Mouse (Mus musculus): ENCODE measurements around the gene Cxcr6.

Gene Cxcr6

DNA sequence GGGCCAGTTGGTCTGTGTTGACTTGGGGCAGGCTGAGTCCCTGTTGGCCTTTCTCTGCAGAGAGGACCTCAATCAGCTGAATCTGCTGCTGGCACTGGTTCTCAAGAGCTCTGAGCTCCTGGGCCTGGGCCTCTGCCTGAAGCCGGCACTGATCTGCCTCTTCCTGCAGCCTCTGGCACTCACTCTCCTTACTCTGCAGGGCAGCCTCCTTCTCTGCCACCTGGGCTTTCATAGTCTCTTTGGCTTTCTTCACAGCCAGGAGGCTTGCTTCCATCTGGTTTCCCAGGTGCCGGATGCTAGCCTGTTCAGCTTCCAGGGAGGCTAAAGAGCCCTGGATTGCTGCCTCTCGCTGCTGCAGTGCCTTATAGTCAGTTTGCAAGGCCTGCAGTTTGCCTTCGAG, 22.6 kb downstream of the Cxcr6 start:
- DNase-seq, result peak; percentile 74 to 77

DNA sequence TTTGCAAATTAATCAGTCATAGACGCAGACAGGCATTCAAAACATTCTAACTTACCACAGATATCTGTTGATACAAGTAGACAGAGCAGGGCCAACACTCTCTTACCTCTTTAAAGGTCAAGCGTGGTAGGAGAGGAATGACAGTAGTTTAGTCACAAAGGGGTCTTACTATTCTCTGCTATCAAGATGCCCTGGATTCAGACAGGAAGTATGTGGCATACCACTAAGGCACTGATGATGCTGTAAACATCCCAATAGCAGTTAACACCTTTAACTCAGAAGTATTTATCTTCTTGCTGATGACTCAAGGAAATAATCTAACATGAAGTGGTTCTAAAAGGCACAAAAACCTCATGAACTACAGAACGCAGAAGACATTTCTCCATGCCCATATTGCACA, 29.6 kb downstream of the Cxcr6 start:
- DNase-seq, result no peak

DNA sequence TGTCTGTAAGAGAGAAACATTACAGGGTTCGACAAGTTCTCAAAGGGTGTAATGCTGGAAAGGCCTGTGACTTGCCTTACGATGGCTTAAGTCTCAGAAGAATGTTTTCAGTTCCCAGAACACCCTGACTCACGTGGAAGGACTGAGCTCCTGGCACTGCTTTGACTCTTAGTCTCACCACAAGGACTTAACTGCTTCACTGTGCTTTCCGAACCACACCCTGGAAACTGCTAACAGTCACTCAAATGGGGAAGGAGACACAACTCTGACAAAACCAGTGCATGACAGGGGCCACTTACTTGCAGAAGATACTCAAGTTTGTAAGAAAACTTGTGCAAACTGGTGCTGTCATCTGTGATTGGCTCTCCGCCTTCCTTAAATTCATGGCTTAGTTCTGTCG, 34.0 kb downstream of the Cxcr6 start:
- no peak for DNase-seq

DNA sequence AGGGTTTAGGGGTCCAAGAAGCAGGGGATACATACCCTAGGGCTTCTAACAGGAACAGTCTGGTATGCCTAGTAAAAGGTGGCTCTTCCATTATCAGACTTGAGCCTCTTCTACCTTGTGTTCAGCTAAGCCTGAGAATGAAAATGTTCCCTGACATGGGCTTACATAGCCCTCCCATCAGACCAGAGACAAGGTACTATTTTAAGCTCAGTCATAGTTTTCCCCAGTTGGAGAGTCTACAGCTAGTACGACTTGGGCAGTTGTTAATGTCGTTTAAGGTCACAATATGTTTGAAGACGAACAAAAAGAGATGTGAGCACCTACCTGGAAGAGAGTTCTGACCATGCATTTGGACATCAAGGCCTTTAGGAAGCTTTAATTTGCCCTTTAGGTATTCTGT, 38.2 kb downstream of the Cxcr6 start:
- no peak for DNase-seq

DNA sequence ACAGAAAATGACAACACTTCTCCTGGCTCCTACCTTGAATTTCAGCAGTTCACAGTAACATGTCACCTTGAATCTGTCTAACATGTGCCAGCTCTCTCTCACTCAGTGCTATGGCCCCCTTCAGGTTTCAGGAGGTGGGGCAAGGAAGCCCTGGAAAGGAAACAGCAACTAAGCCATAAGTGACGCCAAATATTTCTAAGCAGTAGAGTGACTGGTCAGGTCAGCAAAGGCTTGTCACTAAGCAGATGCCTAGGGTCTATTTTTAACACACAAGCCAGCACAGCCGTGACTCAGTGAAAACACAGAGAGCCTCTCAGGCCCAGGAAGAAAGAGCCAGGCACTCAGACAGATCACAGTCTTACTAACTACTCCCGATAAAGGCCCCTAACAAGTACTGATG, 38.8 kb downstream of the Cxcr6 start:
- no peak for DNase-seq

DNA sequence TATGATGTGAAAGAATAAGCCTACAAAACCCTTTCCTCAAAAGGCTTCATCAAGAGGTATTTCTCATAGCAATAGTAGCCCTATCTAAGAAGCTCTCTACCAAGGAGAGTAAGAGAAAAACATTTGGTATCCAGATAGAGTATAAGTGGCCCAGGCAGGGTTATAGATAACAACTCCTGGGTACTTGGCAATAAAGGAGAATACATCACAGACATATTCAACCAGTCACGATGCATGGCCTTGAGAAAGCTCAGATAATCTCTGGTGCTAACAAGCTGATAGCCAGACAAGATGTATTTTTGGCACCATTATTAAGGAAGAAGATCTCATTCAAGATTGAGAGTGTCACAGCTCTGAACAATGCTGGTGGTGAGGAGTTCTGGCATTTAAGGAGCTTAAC, 40.2 kb downstream of the Cxcr6 start:
- no peak for DNase-seq

DNA sequence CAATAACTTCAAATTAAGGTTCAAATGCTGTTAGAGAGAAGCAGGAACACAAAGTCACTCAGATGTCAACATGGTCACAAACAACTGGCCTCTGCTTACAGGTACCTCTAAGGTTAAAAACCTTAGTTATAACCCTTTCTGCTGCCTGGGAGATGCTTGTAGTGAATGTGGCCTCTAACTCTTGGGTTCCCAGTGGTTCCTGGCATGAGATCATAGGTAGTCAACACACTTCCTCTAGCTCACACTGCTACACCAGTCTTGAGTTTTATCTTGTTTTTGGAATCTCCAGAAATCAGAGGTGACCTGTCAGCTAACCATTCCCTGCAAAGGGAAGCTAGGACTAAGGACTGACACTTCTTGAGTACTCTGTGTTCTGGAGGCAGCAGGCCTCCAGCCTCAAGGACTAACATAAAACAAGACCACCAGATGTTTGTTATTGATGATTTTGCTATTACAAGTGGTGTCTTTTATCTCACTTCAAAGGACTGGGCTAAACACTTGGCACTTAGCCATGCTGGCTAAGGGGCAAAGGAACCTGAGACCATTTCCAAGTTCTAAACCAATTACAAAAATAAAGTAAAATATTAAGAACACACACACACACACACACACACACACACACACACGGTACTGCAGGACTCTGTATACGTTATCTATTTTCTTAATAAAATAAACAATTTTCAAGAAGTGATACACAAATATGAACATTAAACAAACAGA, 43.9 kb downstream of the Cxcr6 start:
- no peak for DNase-seq

DNA sequence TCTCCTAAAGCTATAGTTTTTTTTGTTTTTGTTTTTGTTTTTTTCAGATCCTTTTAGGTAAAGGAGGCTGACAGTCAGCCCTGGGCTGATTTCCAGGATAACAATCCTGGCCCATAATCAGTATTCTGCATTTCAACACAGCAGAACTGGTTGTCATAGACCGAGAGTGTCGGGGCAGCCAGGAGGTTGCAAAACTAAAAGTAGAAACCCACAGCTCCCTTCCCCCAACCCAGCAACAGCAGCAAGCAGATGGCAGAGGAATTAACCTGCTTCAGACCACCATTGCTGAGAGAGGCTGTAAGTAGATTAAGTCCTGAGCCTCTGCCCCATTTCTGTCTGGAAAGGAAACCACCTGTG, 44.4 kb downstream of the Cxcr6 start:
- no peak for DNase-seq

DNA sequence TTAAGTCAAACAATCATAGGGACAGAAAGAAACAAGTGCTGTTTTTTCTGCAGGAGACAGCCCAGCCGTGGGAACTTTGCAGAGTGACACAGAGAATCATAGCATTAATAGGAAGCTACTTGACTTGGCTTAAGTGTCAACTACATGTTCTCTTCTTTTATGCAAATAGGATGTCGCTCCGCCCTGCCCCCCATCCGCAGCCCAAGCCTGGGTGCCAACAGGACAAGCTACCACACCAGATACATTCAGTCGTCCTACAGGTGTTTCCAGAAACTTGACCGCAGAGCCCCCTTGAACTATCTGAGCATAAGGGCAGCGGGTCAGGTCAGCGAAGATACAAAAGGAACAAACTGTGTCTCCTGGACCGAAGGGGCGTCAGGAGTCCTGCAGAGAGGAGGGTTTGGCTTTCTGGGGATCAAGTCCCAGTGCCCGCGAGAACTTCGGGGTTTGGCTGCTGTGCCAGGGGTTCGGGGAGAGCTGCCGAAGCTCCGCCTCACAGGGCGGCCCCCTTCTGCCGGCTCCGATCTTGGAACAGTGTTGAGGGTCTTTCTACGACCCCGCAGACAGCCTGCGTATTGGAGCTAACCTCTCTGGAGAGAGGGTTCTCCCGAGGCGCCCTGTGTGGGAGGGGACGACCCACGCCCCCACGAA, 44.9 kb downstream of the Cxcr6 start:
- peak; percentile 13 to 34 for DNase-seq

DNA sequence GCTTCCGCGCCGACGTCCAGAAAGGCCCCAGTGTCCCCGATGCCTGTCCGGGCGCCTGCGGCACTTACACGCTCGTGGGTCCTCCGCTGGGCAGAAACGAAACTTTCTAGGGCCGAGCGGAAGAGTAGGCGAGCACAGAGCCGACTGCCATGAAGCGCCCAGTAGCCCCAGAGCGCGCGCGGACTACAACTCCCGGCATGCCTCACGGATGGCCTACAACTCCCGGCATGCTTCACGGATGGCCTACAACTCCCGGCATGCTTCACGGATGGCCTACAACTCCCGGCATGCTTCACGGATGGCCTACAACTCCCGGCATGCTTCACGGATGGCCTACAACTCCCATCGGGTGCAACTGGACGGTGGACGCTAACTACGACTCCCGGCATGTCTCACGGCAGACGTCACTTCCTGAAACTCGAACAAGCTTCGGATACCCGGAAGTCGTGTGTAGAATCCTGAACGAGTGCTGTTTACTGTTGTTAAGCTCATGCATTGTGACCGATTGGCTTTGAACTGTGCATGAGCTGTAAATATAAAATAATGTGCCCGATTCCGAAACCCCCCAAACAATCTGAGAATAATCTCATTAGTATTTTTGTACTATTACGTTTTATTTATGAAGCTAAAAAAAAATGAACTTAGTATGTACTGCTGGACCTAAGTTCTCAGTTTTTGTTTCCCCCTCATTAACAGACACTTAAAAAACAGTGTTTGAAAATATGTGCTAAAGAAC, 45.6 kb downstream of the Cxcr6 start, which contains the start of gene Fyco1:
Gene Fyco1, minus strand, starts transcription at position 187 of the 736 bp plus-strand sequence.
- DNase-seq, result peak; percentile 90 to 92

DNA sequence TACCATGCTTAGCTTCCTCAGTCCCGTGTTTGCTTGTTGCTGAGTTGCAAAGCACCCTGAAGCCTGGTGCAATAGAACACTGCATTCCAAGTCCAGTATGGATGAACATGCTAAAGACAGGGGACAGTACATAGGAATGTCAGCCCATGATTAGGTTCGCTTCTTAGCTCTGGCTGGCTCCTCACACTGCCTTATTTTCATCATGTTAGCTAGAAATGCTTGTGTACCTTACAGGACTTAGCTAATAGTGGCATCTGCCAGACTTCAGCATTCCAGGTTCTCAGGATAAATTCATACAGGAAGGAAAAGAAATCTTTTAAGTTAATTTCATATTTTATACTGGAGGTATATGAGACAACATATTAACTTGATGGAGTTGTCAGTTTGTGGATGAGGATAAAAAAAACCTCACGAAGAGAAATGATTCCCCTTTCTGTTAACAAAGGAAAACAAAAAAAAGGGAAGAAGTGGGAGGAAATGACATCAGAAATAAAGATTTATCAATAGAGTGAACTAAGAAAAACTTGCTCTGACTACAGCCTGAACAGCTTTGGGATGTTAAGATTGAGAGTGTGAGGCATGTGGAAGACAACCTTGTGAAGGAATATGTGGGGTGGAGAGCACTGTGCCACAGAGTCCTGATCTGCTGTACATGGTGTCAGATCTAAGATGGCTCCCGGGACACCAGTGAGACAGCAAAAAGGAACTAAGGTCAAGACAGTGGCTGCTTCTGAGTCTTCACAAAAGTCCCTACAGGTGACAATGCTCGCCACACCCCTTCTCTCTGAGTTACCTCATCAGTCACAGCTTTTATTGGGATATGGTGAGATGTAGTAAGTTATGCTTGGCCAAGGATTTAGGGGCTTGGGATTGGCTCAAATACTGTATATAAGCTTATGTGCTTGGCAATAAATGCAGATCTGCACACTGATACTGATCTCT, 46.4 kb downstream of the Cxcr6 start:
- peak in 1 of 2 experiments; percentile 12 for DNase-seq

DNA sequence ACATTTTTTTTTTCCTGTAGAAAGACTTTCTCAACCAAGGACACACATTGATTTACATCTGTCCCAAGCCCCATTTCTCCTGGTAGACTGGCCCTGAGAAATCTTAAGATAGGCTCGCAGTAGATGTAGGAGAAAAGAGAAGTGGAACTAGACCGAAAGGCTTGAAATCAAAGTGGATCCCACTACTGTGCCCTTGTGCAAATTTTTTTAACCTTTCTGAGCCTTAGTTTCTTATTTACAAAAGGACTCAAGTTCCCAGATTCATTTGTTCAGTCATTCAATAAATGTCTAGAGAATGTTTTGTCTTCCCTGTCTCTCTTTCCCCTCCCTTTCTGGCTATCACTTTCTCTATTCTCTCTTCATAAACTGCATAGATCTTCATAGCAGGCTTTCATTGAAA, 50.6 kb downstream of the Cxcr6 start:
- DNase-seq, result no peak
